Mouse (Mus musculus) left cerebral cortex, postnatal 14 days (tissue): ENCODE results near the gene Map3k9. TPM values are rescaled to one million over a fixed set of nuclear protein-coding genes. Genes with fewer than 3 reads are reported as not detected.
A peak's percentile ranks its signal among the peaks of the same experiment; 100 is the strongest.

Experiments
- DNase-seq, 2 experiments: peaks; one replicate each; pipeline ENCODE4 v3.0.0; 2021 to 2022; ENCODE audit warnings: low spot score in 2 of 2, mixed read lengths in 1 of 2
- intact Hi-C: fragments of 180-260 bp; cut with DNase I; formaldehyde crosslinking; loops from one replicate; pipeline ENCODE4 v1.15.1; 2025
- total RNA-seq, 2 experiments: library from RNA; stranded (reverse); gene quantifications; 2 replicates each; pipeline ENCODE4 v1.2.3; 2021

Map3k9 gene
- total RNA-seq, 2 experiments from 2014 or later, result 66.0 to 66.9 TPM

GRCm38 (mm10) chr12:81735246-81736070, 45.5 kb downstream of the Map3k9 start:
- peak in 1 of 2 experiments; percentile 55 for DNase-seq
- intact Hi-C loops, result loop anchor here (5.0 kb wide), 1 partner anchor 52 kb away; no protein-coding TSS in a partner anchor

DNA sequence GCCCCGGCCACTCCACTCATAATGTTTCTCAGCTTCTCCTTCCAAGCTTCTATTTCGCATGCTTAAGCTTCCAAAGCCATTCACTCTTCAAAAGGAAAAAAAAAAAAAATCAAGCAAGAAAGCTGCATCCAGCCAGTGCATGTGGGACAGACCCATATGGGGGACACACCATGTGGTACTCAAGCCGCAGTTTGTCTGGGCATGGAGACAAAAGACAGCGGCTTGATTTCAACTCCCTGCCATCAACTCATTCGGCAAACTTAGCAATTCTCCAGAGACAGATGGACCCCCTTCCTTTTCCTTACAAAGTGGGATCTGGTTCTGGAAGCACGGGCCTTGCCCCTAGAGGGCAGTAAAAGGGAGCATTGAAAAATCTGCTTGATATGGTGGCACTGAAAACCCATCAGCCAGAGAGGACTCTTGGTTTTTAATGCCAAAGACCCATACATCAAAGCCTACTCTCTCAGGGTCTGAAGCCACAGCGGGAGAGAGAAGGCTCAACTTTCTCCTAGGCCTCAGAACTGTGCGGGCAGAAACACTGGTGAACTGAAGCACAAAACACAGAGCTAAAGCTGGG, 54.6 kb downstream of the Map3k9 start:
- intact Hi-C loops, result no loop called here
- DNase-seq, result peak in 1 of 2 experiments; percentile 26

DNA sequence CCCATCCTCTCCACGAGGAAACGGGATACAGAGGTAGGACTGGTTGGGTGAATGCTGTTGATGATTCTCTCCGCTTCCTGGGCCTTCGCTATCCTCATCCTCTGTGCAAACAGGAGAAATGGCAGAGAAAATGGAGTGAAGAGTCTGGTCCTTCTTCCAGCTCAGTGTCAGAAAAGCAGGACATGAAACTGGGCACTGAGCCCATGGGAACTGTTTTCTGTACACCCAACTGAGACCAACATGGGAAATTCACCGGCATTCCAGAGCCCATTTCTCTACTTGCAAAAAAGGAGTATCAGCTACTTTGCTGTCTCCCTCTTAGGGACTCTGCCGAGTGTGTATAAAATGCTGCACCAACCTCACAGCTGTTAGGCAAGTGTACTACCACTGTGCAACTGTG, 56.2 kb downstream of the Map3k9 start:
- intact Hi-C loops, result no loop called here
- DNase-seq, result no peak

GRCm38 (mm10) chr12:81723375-81723774, 57.6 kb downstream of the Map3k9 start:
- no peak for DNase-seq
- intact Hi-C loops, result no loop called here

DNA sequence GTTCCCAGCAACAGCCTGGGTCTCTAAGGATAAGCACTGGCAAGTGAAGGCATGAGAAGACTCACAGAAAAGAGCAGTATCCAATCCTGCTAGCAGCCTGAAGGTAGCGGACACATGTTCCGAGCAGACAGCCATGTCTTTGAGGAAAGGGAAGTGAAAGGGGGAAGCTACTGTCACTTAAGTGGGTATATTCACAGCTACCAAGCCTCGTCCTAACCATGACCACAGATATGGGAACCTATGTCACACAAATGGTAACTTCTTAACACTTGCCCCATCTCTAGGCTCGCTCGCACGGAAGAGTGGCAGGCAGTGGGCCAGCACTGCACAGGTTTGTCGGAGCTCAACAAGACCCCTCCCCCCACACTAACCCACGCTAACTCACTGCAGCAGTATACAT, 61.3 kb downstream of the Map3k9 start:
- DNase-seq, result peak in 1 of 2 experiments; percentile 31
- intact Hi-C loops, result no loop called here

DNA sequence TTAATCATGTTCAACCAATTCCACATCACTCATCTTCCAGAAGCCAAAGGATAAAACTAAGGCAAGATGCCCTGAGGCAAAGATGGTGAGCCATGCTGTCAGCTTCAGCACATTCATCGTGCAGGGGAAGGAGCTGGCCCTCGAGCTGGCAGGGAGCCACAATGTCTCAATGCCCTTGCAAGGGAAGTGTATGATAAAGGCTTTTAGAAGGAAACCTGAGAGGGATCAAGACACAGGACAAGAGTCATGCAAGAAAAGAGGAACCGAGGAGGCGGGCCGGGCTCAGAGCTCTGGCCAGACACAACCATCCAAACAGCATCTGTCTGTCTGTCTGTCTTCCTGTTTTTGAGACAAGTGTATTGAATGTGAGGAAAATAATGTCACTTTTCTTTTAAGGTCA, 61.8 kb downstream of the Map3k9 start:
- intact Hi-C loops, result no loop called here
- DNase-seq, result peak; percentile 55 to 59

DNA sequence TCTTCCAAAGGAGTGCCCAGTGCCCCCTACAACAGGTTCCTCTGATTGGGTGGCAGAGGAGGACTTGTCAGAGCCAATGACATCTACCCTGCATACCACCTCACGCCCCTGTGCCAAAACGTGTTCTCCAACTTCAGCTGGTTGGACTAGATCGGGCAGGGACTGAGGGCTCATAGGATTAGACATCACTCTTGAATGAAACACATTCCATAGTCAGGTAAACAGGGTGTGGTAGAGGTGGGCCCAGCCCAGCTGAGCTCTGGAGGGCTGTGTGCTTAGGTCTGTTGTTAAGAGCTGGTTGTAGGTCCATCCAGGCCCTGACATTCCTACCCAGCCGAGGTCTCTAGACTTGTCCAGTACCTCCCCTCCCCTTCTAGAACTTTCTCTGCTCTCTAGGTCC, 68.4 kb downstream of the Map3k9 start:
- intact Hi-C loops, result no loop called here
- DNase-seq, result no peak

DNA sequence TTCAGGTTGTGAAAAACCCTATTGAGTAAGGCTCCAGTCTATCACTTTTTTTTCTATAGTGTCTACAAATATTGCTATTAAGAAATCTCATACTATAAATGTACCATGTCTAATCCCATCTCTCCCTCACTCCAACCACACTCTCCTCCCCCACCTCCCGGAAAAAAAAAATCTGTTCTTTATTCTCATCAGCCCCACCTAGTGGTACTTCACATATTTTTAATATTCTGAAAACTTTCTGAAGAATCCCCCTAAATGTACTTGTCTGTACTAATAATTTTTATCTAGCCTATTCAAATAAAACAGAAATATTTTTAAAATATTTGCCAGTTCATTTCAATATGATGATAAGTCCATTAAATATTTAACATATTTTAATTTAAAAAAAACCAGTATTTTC, 78.1 kb downstream of the Map3k9 start:
- peak in 1 of 2 experiments; percentile 38 for DNase-seq
- intact Hi-C loops, result loop anchor here (5.0 kb wide), 1 partner anchor 86 kb away; no protein-coding TSS in a partner anchor

DNA sequence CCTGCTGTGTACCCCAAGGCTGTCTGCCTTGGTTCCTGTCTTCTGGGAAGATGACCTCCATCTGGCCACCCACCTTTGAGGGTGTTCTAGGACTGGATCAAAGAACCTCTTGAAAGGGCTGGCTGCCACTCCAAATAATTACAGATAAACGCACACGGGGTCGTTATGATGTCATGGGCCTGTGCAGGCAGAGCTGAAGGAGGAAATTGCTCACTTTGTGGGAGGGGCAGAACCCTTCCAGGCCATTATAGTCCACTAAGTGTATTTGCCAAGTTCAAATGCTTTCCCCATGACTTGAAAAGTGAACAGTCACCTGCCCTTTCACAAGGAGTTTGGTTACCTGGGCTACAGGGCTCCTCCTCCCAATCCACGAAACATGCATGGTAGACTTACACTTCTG, 83.0 kb downstream of the Map3k9 start:
- intact Hi-C loops, result loop anchor here (10.0 kb wide), 1 partner anchor 713 kb away; no protein-coding TSS in a partner anchor
- DNase-seq, result no peak

- no peak for DNase-seq
- intact Hi-C loops, result loop anchor here (10.0 kb wide), 1 partner anchor 706 kb away; no protein-coding TSS in a partner anchor
Measured at GRCm38 (mm10) chr12:81691177-81691730, 89.7 kb downstream of the Map3k9 start.

DNA sequence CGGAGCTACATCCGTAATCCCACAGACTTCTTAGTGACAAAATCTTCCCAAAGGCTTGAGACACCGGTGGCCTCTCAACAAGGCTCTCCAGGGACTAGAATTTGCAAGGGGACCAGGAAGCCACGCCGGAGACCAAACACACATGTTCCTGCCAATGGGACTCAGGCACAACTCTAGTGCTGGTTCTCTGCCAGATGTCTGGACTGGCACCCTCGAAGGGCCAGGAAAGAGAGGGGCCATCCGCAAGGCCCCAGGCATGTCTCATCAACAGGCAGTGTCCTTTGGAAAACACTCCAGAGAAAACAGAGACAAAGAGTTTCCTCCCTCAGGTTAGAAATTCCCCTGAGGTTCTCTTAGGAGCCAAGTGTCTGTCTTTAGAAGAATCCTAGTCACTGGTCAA, 90.2 kb downstream of the Map3k9 start:
- intact Hi-C loops, result loop anchor here (10.0 kb wide), 1 partner anchor 706 kb away; no protein-coding TSS in a partner anchor
- DNase-seq, result no peak

- intact Hi-C loops, result loop anchor here (10.0 kb wide), 1 partner anchor 705 kb away; no protein-coding TSS in a partner anchor
- DNase-seq, result no peak
Measured at GRCm38 (mm10) chr12:81690111-81690510, 90.9 kb downstream of the Map3k9 start.

- intact Hi-C loops, result loop anchor here (5.0 to 10.0 kb wide), 2 partner anchors 72 to 705 kb away; no protein-coding TSS in a partner anchor
- no peak for DNase-seq
Measured at GRCm38 (mm10) chr12:81689505-81690056, 91.4 kb downstream of the Map3k9 start.

- intact Hi-C loops, result loop anchor here (5.0 kb wide), 1 partner anchor 71 kb away; no protein-coding TSS in a partner anchor
- DNase-seq, result no peak
Measured at GRCm38 (mm10) chr12:81688537-81688936, 92.4 kb downstream of the Map3k9 start.

DNA sequence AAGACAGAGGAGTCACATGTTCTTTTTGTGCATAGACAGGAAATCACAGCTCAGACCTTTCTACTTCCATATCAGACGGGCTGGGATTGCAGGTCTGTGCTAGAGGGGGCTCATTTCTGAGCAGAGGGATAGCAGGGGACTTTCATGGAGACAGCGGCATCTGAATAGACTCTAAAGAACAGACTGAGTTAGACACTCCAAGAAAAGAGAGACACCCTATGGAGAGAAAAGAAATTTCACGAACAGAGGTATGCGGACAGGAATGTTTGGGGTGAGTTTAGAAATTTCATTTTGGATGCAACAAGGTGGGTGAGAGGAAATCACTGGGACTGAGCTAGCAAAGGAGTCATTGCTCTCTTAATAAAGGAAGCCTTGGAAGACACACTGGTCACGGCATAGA, 93.1 kb downstream of the Map3k9 start:
- DNase-seq, result no peak
- intact Hi-C loops, result loop anchor here (5.0 kb wide), 1 partner anchor 71 kb away; no protein-coding TSS in a partner anchor

DNA sequence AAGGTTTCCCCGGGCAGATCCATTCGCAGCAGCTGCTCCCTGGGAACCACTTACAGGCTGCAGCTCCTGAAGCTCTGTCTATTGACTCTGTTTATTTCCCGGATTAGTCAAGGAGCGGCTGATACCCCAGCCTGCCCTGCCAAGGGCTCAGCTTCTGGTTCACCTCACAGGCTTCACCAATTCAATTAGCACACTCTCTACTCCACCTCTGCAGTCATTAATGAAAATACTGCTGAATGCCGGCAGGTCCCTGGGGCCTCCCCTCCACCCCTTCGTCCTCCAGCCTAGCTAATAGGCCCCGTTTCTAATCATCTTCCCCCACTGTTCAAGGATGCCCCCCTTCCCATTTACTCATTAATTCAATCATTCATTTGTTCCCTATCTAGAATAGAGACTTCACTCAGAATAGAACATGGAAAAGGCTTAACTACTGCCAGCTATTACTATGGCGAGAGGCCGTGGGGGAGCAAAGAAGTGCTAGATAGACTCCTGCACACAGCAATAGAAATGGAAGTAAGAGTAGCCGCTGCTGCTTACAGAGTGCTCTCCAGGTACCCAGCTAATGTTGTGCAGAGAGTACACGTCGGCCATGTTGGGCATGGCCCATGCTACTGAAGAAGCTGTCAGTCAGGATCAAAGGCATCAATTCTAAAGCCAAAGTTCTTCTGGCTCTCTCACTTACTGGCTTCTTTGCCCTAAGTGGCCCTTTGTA, 94.4 kb downstream of the Map3k9 start:
- DNase-seq, result no peak
- intact Hi-C loops, result loop anchor here (5.0 kb wide), 1 partner anchor 69 kb away; no protein-coding TSS in a partner anchor

GRCm38 (mm10) chr12:81685981-81686380, 95.0 kb downstream of the Map3k9 start:
- intact Hi-C loops, result loop anchor here (5.0 kb wide), 1 partner anchor 69 kb away; no protein-coding TSS in a partner anchor

DNA sequence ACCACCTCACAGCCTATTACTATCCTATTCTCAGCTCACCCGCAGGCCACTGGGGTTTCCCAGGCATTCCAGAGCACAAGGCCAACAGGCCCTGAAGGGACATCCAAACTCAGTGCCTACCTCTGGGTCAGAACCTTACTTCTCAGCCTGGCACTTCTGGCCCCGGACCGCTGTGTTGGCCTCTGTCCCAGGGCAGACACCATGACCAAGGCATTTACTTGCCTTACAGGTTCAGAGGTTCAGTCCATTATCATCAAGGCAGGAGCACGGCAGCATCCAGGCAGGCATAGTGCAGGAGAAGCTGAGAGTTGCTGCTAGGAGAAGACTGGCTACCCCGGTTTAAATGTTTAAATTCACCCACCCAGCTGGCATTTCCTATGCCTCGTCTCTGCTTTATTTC, 96.9 kb downstream of the Map3k9 start:
- intact Hi-C loops, result no loop called here
- no peak for DNase-seq

More at GRCm38 (mm10) chr12:81685981-81686380, 95.0 kb downstream of the Map3k9 start:
- DNase-seq, result no peak

- DNase-seq, result no peak
- intact Hi-C loops, result no loop called here
Measured at GRCm38 (mm10) chr12:81683395-81683794, 97.6 kb downstream of the Map3k9 start.
